Mouse (Mus musculus): ENCODE measurements around the gene Rad51b. TPM values are rescaled to one million over a fixed set of nuclear protein-coding genes. Genes with fewer than 3 reads are reported as not detected.

Rad51b gene
- polyA plus RNA-seq, 1 experiment from 2014 or later: 6.3 TPM

DNA sequence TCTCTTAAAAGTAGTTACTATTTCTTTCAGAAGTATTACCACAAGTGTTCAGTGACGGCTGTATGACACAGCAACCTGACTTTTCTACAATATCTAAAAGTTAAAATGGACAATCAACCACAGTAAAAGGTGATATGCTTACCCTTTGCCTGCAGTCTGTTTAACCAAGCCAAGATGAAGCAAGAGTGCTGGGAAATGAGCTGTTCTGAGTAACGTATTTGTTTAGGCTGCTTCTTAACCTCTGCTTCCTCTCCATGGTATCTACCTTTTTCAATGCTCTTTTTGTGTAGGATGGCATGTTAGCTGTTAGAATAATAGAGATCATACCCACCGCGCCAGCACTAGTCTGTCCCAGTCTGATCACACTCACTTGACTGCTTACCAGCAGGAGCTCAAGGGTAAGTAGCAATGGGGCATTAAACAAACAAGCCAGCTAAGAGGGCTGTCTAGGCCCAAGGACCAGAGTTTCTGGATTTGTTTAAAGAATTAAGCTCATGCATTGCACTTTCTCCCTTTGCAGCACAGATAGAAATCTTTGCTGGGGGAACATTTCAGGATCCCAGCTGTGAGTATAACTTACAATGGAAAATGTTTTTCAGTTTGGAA lies 262.4 kb downstream of the Rad51b start:
- Histone ChIP-seq H3K27ac (replicated peaks; ENCODE audit: low read depth, low read length) (no peak overlapping the region), H3K9ac (ENCODE audit: low read length) (no peak overlapping the region), H3K4me2 (ENCODE audit: low read depth, severe bottlenecking) (no peak overlapping the region), H3K36me3 (ENCODE audit: control insufficient read depth, insufficient read depth, low read length) (no peaks in the 10 kb centered on the region), H3K27me3 (ENCODE audit: control insufficient read depth, insufficient read depth, low read length) (no peaks in the 10 kb centered on the region), H3K4me1 (ENCODE audit: control insufficient read depth, insufficient read depth, low read length) (no peaks in the 10 kb centered on the region), H3K9me3 (ENCODE audit: control insufficient read depth, low read length) (no peaks in the 10 kb centered on the region), H3K4me3 (ENCODE audit: low read depth, low read length) (no peak overlapping the region)
- DNase-seq (ENCODE audit: low spot score) (no peak), ATAC-seq (ENCODE audit: insufficient number of reproducible peaks, low FRiP score, low TSS enrichment, low read depth) (no peak)
- 88% methylated on average over 4 of the region's 4 CpGs for WGBS

DNA sequence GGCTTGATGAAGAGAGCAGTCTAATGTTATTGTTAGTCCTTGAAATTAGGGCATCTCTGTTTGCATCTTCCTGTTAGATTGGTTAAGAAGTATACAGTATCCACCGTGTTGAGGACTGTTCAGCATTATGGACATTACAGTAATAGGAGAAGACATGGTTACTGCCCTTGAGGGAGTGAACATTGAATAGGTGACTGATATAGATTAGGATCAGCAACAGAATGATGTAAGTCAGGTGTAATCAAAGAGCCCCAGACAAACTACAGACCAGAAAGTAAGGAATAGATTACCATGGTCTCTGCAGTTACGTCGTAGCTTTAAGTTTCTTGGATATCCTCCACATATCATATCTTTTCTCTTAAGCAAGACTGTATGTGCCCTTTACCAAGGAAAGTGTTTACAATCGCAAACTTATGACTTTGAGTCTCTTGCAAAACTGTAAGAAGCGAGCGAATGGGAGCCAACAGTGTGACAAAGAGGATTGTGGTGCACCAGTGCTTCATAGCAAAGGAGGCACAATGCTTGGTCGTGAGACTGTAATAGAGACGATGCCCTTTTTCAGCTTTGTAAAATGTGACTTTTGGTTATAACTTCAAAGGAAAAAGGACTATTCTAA lies 263.1 kb downstream of the Rad51b start:
- no peaks in the 10 kb centered on the region for H3K9me3 ChIP-seq (ENCODE audit: control insufficient read depth, low read length)
- H3K27ac ChIP-seq (replicated peaks; ENCODE audit: low read depth, low read length): no peak overlapping the region
- H3K4me1 ChIP-seq (ENCODE audit: control insufficient read depth, insufficient read depth, low read length): no peaks in the 10 kb centered on the region
- no peaks in the 10 kb centered on the region for H3K27me3 ChIP-seq (ENCODE audit: control insufficient read depth, insufficient read depth, low read length)
- WGBS: 89% methylated on average over 8 of the region's 8 CpGs
- no peak overlapping the region for H3K4me2 ChIP-seq (ENCODE audit: low read depth, severe bottlenecking)
- peak; percentile 7 for DNase-seq (ENCODE audit: low spot score)
- ATAC-seq (ENCODE audit: insufficient number of reproducible peaks, low FRiP score, low TSS enrichment, low read depth): no peak
- H3K36me3 ChIP-seq (ENCODE audit: control insufficient read depth, insufficient read depth, low read length): no peaks in the 10 kb centered on the region
- H3K4me3 ChIP-seq (ENCODE audit: low read depth, low read length): no peak overlapping the region
- H3K9ac ChIP-seq (ENCODE audit: low read length): no peak overlapping the region

DNA sequence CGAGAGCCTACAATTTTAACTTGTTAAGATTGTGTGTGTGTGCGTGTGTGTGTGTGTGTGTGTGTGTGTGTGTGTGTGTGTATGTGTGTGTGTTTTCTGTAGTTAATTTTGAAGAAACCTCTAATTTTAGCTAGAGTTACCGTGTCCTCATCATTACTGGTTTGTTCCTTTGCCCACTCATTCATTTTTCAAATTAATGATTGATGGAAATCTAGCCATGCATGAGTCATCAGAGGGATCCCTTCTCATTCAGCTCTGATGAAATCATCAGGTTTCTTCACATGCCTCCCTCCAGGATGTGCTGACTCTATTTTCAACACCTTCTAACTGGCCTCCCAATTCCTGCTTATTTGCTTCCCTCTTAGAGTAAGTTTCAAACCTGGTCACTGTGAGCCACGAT lies 263.8 kb downstream of the Rad51b start:
- 86% methylated on average over 4 of the region's 4 CpGs for WGBS
- Histone ChIP-seq H3K36me3 (ENCODE audit: control insufficient read depth, insufficient read depth, low read length) (no peaks in the 10 kb centered on the region), H3K9ac (ENCODE audit: low read length) (no peak overlapping the region), H3K27ac (replicated peaks; ENCODE audit: low read depth, low read length) (no peak overlapping the region), H3K27me3 (ENCODE audit: control insufficient read depth, insufficient read depth, low read length) (no peaks in the 10 kb centered on the region), H3K4me3 (ENCODE audit: low read depth, low read length) (no peak overlapping the region), H3K9me3 (ENCODE audit: control insufficient read depth, low read length) (no peaks in the 10 kb centered on the region), H3K4me1 (ENCODE audit: control insufficient read depth, insufficient read depth, low read length) (no peaks in the 10 kb centered on the region), H3K4me2 (ENCODE audit: low read depth, severe bottlenecking) (no peak overlapping the region)
- DNase-seq (ENCODE audit: low spot score): peak; percentile 2
- no peak for ATAC-seq (ENCODE audit: insufficient number of reproducible peaks, low FRiP score, low TSS enrichment, low read depth)

DNA sequence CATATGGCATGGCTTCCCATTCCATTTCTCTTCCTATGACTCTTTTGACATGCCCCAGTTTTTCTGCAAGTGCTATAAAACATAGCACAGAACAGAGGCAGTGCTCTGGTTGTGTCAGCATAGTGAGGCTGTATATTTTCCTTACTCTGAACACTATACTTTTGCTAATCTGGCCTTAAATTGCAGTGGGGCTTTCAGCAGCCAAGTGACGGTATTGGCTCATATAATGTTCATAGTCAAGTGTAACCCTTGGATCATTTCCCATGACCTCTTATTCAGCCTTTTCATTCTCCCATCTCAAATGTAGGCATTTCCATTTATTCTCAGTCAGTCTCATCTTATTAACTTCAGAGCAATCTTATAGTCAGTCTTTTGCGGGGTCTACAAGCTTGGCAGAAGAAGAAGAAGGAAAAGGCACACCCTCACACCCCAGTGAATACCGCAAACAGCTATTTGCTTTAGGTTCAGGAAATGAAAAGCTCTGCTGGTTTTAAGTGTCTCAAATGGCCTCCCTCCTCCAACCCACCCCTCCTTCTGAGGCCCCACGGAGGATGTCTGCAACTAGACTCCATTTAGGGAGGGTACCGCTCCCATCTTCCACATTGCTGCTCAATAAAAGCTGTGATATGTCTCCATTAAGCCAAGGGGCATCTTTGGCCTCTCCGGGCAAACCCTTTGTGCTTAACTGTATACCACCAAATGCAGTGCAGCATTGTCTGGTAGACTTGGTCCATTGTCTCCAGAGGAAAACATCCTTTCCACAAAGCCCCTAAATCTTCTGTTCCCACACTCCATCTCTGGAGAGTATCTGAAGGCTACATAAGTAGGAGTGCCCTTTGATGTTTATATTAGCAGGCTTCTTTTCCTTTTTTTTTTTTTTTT lies 277.3 kb downstream of the Rad51b start:
- 83% methylated on average over 6 of the region's 6 CpGs for WGBS
- no peak for ATAC-seq (ENCODE audit: insufficient number of reproducible peaks, low FRiP score, low TSS enrichment, low read depth)
- H3K4me2 ChIP-seq (ENCODE audit: low read depth, severe bottlenecking): no peak overlapping the region
- no peaks in the 10 kb centered on the region for H3K27me3 ChIP-seq (ENCODE audit: control insufficient read depth, insufficient read depth, low read length)
- no peak overlapping the region for H3K9ac ChIP-seq (ENCODE audit: low read length)
- no peaks in the 10 kb centered on the region for H3K9me3 ChIP-seq (ENCODE audit: control insufficient read depth, low read length)
- DNase-seq (ENCODE audit: low spot score): no peak
- H3K4me3 ChIP-seq (ENCODE audit: low read depth, low read length): no peak overlapping the region
- no peaks in the 10 kb centered on the region for H3K4me1 ChIP-seq (ENCODE audit: control insufficient read depth, insufficient read depth, low read length)
- H3K27ac ChIP-seq (replicated peaks; ENCODE audit: low read depth, low read length): no peak overlapping the region
- H3K36me3 ChIP-seq (ENCODE audit: control insufficient read depth, insufficient read depth, low read length): no peaks in the 10 kb centered on the region

DNA sequence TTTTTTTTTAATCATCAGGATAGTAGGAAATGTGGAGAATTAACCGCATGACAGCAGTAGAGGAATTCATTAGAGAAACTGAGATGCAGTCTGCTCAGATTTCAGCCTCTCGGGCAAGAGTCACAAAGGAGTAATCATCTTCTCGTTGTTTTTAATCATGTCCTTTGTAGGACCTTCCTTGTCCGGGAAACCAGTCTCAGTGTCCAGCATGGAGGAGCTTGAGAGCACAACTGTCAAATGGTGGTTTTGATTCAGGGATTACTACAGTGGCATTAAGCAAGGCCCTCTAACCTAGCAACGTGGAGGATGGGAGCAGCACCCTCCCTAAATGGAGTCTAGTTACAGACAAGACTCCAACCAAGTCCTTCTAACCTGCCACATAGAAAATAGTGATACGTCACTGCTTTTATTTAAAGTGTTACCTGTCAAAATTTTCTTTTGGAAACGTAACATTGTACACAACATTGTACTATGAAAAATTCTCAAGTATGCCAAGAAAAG lies 278.0 kb downstream of the Rad51b start:
- Histone ChIP-seq H3K4me1 (ENCODE audit: control insufficient read depth, insufficient read depth, low read length) (no peaks in the 10 kb centered on the region), H3K4me3 (ENCODE audit: low read depth, low read length) (no peak overlapping the region), H3K9me3 (ENCODE audit: control insufficient read depth, low read length) (no peaks in the 10 kb centered on the region), H3K9ac (ENCODE audit: low read length) (no peak overlapping the region), H3K4me2 (ENCODE audit: low read depth, severe bottlenecking) (no peak overlapping the region), H3K36me3 (ENCODE audit: control insufficient read depth, insufficient read depth, low read length) (no peaks in the 10 kb centered on the region), H3K27ac (replicated peaks; ENCODE audit: low read depth, low read length) (no peak overlapping the region), H3K27me3 (ENCODE audit: control insufficient read depth, insufficient read depth, low read length) (no peaks in the 10 kb centered on the region)
- WGBS: 88% methylated on average over 7 of the region's 7 CpGs
- ATAC-seq (ENCODE audit: insufficient number of reproducible peaks, low FRiP score, low TSS enrichment, low read depth) (no peak), DNase-seq (ENCODE audit: low spot score) (no peak)

DNA sequence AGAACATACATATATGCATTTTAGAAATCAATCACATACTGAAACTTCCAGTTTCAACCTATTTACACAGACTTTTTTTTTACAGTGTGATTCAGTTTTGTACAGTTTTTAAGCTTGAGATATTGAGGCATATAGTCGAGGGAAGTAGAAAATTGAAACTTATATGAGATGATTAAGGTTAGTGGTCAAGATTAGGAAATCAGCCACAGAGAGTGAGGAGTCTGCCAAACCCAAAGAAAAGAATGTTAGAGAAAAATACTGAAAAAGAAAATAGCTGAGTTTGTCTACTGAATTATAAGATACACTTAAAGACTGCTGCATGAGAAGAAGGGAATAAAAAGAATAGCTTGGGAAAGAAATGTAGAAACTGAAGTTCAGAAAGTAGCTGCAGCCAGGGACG lies 280.4 kb downstream of the Rad51b start:
- no peaks in the 10 kb centered on the region for H3K4me1 ChIP-seq (ENCODE audit: control insufficient read depth, insufficient read depth, low read length)
- H3K27ac ChIP-seq (replicated peaks; ENCODE audit: low read depth, low read length): no peak overlapping the region
- DNase-seq (ENCODE audit: low spot score) (no peak), ATAC-seq (ENCODE audit: insufficient number of reproducible peaks, low FRiP score, low TSS enrichment, low read depth) (no peak)
- no peaks in the 10 kb centered on the region for H3K36me3 ChIP-seq (ENCODE audit: control insufficient read depth, insufficient read depth, low read length)
- H3K4me3 ChIP-seq (ENCODE audit: low read depth, low read length): no peak overlapping the region
- H3K27me3 ChIP-seq (ENCODE audit: control insufficient read depth, insufficient read depth, low read length): no peaks in the 10 kb centered on the region
- 93% methylated on average over 2 of the region's 2 CpGs for WGBS
- H3K9ac ChIP-seq (ENCODE audit: low read length): no peak overlapping the region
- H3K4me2 ChIP-seq (ENCODE audit: low read depth, severe bottlenecking): no peak overlapping the region
- no peaks in the 10 kb centered on the region for H3K9me3 ChIP-seq (ENCODE audit: control insufficient read depth, low read length)

DNA sequence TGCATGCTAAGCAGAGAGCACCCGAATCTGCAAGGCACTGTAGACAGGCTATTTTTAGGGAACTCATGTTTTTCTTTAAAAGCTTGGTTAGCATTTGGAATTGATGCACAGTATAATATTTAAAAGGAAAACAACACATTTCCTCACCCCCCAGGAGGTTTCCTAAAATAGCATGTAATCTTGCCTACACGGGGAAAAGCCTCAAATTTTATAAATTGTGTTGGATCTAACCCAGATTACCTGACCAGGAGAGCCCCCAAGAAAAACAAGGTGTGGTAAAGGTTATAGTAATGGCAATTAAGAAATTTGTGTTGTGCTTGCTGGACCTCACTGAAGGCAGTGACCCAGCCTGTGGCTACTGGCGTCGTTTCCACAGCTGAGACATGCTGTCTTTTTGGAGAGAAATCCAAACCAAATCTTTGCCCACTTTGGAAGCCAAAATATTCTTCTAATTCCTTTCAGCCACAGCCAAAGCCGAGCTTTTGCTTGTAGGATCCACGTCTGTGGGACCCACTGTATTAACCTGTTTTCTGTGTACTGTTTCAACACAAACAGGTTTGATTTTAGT lies 282.0 kb downstream of the Rad51b start:
- no peak overlapping the region for H3K9ac ChIP-seq (ENCODE audit: low read length)
- no peak overlapping the region for H3K4me3 ChIP-seq (ENCODE audit: low read depth, low read length)
- H3K4me2 ChIP-seq (ENCODE audit: low read depth, severe bottlenecking): no peak overlapping the region
- no peak overlapping the region for H3K27ac ChIP-seq (replicated peaks; ENCODE audit: low read depth, low read length)
- no peak for DNase-seq (ENCODE audit: low spot score)
- no peaks in the 10 kb centered on the region for H3K36me3 ChIP-seq (ENCODE audit: control insufficient read depth, insufficient read depth, low read length)
- no peaks in the 10 kb centered on the region for H3K9me3 ChIP-seq (ENCODE audit: control insufficient read depth, low read length)
- ATAC-seq (ENCODE audit: insufficient number of reproducible peaks, low FRiP score, low TSS enrichment, low read depth): no peak
- no peaks in the 10 kb centered on the region for H3K4me1 ChIP-seq (ENCODE audit: control insufficient read depth, insufficient read depth, low read length)
- 90% methylated on average over 6 of the region's 6 CpGs for WGBS
- no peaks in the 10 kb centered on the region for H3K27me3 ChIP-seq (ENCODE audit: control insufficient read depth, insufficient read depth, low read length)

DNA sequence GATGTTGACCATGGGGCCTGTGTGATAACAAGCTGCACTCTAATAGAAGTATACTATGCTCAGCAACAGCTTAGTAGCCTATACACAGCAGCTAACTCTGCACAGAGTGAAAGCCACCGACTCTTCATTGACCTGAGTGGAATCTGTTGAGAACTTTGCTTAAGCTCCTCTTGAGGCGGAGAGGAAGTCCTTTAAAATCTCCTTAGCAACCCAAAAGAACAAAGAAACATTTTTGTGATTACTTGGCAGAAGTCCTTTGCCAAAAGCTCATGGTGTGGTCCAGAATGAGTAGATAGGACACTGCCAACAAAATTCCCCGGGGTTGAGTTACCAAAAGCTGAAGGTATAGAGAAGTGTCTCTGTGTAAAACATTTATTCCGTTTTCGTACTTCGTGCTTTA lies 282.8 kb downstream of the Rad51b start:
- no peak overlapping the region for H3K4me2 ChIP-seq (ENCODE audit: low read depth, severe bottlenecking)
- WGBS: 92% methylated on average over 6 of the region's 6 CpGs
- no peaks in the 10 kb centered on the region for H3K9me3 ChIP-seq (ENCODE audit: control insufficient read depth, low read length)
- H3K27me3 ChIP-seq (ENCODE audit: control insufficient read depth, insufficient read depth, low read length): no peaks in the 10 kb centered on the region
- H3K36me3 ChIP-seq (ENCODE audit: control insufficient read depth, insufficient read depth, low read length): no peaks in the 10 kb centered on the region
- H3K27ac ChIP-seq (replicated peaks; ENCODE audit: low read depth, low read length): no peak overlapping the region
- ATAC-seq (ENCODE audit: insufficient number of reproducible peaks, low FRiP score, low TSS enrichment, low read depth): no peak
- H3K9ac ChIP-seq (ENCODE audit: low read length): no peak overlapping the region
- H3K4me1 ChIP-seq (ENCODE audit: control insufficient read depth, insufficient read depth, low read length): no peaks in the 10 kb centered on the region
- H3K4me3 ChIP-seq (ENCODE audit: low read depth, low read length): no peak overlapping the region
- DNase-seq (ENCODE audit: low spot score): no peak
